Mouse (Mus musculus) liver, embryonic 13.5 days (tissue): ENCODE data around the gene Lnx1. TPM values are rescaled to one million over a fixed set of nuclear protein-coding genes. Genes with fewer than 3 reads are reported as not detected.
A peak's percentile ranks its signal among the peaks of the same experiment; 100 is the strongest.

ENCODE experiments used
- ATAC-seq: fragments of 200-750 bp; cut with Nextera tagmentation; 2 replicates; pipeline ENCODE4 v1.8.0; 2017; ENCODE audit warnings: low read depth, mild to moderate bottlenecking, moderate number of reproducible peaks, moderate library complexity
- DNase-seq: peaks from one replicate; pipeline ENCODE4 v3.0.0; 2022
- H3K27ac ChIP-seq: fragments of 300-500 bp; sonication (generic); 2 replicates; pipeline ENCODE4 v1.5.1; 2015; ENCODE audit warnings: moderate library complexity, mild to moderate bottlenecking, inconsistent platforms
- H3K27me3 ChIP-seq: fragments of 300-500 bp; sonication (generic); 2 replicates; pipeline ENCODE4 v1.6.1; 2015; ENCODE audit warnings: mild to moderate bottlenecking, inconsistent platforms
- H3K36me3 ChIP-seq: fragments of 300-500 bp; sonication (generic); 2 replicates; pipeline ENCODE4 v1.6.1; 2015; ENCODE audit warnings: mild to moderate bottlenecking, inconsistent platforms
- H3K4me1 ChIP-seq: fragments of 300-500 bp; sonication (generic); replicated peaks from 2 replicates; pipeline ENCODE4 v1.6.1; 2015; ENCODE audit warnings: inconsistent platforms
- H3K4me2 ChIP-seq: fragments of 300-500 bp; sonication (generic); 2 replicates; pipeline ENCODE4 v1.6.1; 2015; ENCODE audit warnings: inconsistent platforms, mild to moderate bottlenecking, moderate library complexity
- H3K4me3 ChIP-seq: fragments of 300-500 bp; sonication (generic); replicated peaks from 2 replicates; pipeline ENCODE4 v1.5.1; 2015; ENCODE audit warnings: mild to moderate bottlenecking, inconsistent platforms
- H3K9ac ChIP-seq: fragments of 300-500 bp; sonication (generic); 2 replicates; pipeline ENCODE4 v1.6.1; 2015; ENCODE audit warnings: mild to moderate bottlenecking, inconsistent platforms
- H3K9me3 ChIP-seq: fragments of 300-500 bp; sonication (generic); replicated peaks from 2 replicates; pipeline ENCODE4 v1.6.1; 2016; ENCODE audit warnings: inconsistent platforms
- WGBS: fragments of 180-500 bp; shearing (Covaris S2); methylation state at CpG from one replicate; pipeline ENCODE4 v1.1.7; 2015; ENCODE audit not compliant: insufficient replicate concordance; 5-methylcytosine and 5-hydroxymethylcytosine counted together
- polyA plus RNA-seq: library from polyadenylated mRNA; unstranded; fragments of >200 nt; fragmentation: Nextera tagmentation; extraction: Ambion mirVana; gene quantifications from 2 replicates; pipeline ENCODE4 v1.2.1, GENCODE M21; 2015

Lnx1 gene
- 0.03 and 0.19 TPM in 2 replicates for polyA plus RNA-seq

DNA sequence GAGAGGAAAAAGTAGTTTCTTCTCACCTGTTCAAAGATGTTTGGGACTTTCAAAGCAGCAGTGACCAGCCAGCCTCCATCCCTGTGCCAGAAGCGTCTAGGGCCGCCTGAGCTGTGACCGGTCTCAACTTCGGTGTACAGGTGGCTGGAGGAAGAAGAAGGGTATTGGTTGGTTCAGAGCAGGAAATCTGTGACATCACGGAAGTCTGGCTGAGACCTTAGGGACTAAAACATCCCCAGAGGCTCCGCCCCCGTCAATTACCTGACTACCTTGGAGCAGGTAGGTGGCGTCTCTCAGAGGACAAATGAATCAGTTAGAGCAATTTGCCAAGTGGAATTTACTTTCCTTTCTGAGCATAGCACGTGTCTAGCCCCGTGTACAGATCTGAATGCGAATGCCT lies at the start of gene Lnx1:
Lnx1 (minus strand) TSS at position 147 of the 400 bp plus-strand sequence.
- H3K9ac ChIP-seq = no peak within 1 kb of the TSS
- H3K9me3 ChIP-seq = no peaks in the 10 kb centered on the region
- ATAC-seq (no peak), DNase-seq (no peak)
- no peak within 1 kb of the TSS for H3K27ac ChIP-seq
- no peak within 1 kb of the TSS for H3K4me3 ChIP-seq
- H3K4me2 ChIP-seq = peak within 1 kb of the TSS; percentile 60
- WGBS = 59% methylated on average over 11 of the region's 11 CpGs
- H3K27me3 ChIP-seq = no peaks in the 10 kb centered on the region
- H3K4me1 ChIP-seq = peaks cover 10% of the 10 kb centered on the region
- no peaks in the 10 kb centered on the region for H3K36me3 ChIP-seq

DNA sequence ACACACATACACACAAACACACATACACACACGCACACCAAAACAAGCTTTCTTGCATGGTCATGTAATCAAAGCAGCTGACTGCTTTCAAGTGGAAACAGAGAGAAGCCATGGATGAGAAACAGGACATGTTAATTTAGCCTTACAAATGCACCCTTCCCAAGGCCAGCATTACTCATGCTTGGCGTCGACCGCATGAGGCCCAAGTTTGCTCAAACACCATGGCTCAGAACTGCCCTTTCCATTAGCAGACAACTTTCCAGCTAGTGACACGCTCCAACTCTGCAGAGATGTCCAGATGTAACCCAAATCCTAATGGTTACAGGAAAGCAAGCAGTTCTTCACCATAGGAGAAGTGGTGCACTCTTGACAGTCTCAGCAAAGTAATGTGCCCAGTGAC lies 47.8 kb upstream of the Lnx1 start:
- no peak for ATAC-seq
- Histone ChIP-seq H3K36me3 (no peaks in the 10 kb centered on the region), H3K4me2 (no peak overlapping the region), H3K4me3 (no peak overlapping the region), H3K4me1 (no peaks in the 10 kb centered on the region), H3K9ac (no peak overlapping the region), H3K27me3 (no peaks in the 10 kb centered on the region), H3K9me3 (no peaks in the 10 kb centered on the region), H3K27ac (no peak overlapping the region)
- WGBS = 65% methylated on average over 5 of the region's 5 CpGs
- DNase-seq = no peak

DNA sequence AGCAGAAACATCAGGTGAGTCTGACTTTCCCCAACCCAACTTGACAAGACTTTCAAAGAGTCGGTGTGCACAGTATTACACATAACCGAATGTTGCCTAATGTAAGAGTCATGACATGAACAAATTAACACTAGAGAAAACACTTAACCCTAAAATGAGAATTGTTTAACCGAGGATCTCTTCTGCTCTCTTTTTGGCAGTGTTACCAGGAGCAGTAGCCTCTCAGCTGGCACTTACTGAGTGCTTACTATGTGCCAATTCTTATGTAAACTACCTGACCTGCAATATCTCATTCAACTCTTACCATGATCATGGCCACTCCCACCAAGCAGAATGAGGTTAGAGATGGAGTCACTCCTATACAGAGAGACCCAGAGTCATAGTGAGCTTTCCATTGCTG lies 44.8 kb upstream of the Lnx1 start:
- ATAC-seq (no peak), DNase-seq (no peak)
- Histone ChIP-seq H3K27me3 (no peaks in the 10 kb centered on the region), H3K9ac (no peak overlapping the region), H3K4me3 (no peak overlapping the region), H3K9me3 (no peaks in the 10 kb centered on the region), H3K36me3 (no peaks in the 10 kb centered on the region), H3K27ac (no peak overlapping the region), H3K4me2 (no peak overlapping the region), H3K4me1 (no peaks in the 10 kb centered on the region)
- WGBS = 75% methylated on average over 3 of the region's 3 CpGs

DNA sequence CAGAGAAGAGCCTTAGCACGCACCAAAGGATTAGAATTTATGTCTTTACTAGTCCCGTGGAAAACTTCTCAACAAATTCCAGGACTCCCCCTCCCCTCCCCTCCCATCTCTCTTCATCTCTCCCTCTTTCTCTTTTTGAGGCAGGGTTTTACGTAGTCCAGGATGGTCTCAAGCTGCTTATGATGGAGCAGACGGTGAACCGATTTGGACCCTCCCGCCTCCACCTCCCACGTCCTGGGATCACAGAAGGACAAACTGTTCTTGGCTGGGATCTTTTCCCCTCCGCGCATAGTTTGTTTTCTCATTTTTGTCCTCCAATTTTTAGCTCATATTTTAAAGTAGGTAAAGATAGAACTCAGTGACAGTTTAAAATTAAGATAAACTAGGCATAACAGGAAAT lies 38.2 kb upstream of the Lnx1 start:
- Histone ChIP-seq H3K9ac (no peak overlapping the region), H3K4me3 (no peak overlapping the region), H3K4me2 (no peak overlapping the region), H3K4me1 (no peaks in the 10 kb centered on the region), H3K27me3 (no peaks in the 10 kb centered on the region), H3K27ac (no peak overlapping the region), H3K36me3 (no peaks in the 10 kb centered on the region), H3K9me3 (no peaks in the 10 kb centered on the region)
- ATAC-seq = no peak
- no peak for DNase-seq
- WGBS = 77% methylated on average over 9 of the region's 9 CpGs

DNA sequence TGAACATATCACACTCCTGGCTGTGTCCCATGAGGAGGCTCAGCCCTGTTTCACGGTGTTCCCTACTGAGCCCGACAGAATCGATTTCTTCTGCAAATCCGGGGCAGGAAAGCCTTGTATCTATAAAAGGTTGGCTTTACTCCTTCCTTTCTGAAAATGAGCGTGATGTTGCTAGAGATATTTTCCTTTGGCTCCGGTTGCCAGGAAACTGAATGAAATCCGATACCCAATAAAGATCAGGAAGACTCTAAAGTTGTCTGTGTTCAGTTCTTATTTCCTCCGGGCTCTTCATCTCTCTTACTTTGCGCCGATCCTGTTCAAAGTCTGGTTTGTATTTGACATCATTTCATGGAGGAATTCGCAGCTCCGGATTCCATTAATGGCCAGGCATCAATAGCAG lies 36.7 kb upstream of the Lnx1 start:
- Histone ChIP-seq H3K27ac (no peak overlapping the region), H3K4me1 (no peaks in the 10 kb centered on the region), H3K9me3 (no peaks in the 10 kb centered on the region), H3K4me2 (no peak overlapping the region), H3K9ac (no peak overlapping the region), H3K36me3 (no peaks in the 10 kb centered on the region), H3K4me3 (no peak overlapping the region), H3K27me3 (no peaks in the 10 kb centered on the region)
- WGBS = 60% methylated on average over 12 of the region's 12 CpGs
- no peak for DNase-seq
- ATAC-seq = no peak

DNA sequence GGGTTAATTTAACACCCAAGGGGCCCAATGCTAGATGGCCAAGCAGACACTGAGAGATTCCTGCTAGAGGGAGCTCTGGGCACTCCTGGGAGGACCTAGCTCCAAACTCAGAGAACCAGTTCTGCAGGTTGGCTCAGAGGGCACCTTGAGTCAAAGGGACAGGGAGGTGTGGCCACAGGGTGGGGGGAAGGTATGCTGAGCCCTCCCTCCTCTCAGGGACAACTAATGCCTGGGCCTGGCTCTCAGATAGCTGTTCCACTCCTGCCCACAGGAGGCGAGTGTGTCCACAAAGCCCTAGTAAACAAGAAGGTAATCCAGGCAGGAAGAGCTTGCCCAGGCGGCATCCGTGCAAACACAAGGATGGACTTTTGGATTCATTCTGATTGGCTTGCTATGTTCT lies 35.6 kb upstream of the Lnx1 start:
- Histone ChIP-seq H3K4me1 (no peaks in the 10 kb centered on the region), H3K27me3 (no peaks in the 10 kb centered on the region), H3K4me3 (no peak overlapping the region), H3K9me3 (no peaks in the 10 kb centered on the region), H3K9ac (no peak overlapping the region), H3K36me3 (no peaks in the 10 kb centered on the region), H3K4me2 (no peak overlapping the region), H3K27ac (no peak overlapping the region)
- DNase-seq (no peak), ATAC-seq (no peak)
- WGBS = 40% methylated on average over 3 of the region's 3 CpGs

DNA sequence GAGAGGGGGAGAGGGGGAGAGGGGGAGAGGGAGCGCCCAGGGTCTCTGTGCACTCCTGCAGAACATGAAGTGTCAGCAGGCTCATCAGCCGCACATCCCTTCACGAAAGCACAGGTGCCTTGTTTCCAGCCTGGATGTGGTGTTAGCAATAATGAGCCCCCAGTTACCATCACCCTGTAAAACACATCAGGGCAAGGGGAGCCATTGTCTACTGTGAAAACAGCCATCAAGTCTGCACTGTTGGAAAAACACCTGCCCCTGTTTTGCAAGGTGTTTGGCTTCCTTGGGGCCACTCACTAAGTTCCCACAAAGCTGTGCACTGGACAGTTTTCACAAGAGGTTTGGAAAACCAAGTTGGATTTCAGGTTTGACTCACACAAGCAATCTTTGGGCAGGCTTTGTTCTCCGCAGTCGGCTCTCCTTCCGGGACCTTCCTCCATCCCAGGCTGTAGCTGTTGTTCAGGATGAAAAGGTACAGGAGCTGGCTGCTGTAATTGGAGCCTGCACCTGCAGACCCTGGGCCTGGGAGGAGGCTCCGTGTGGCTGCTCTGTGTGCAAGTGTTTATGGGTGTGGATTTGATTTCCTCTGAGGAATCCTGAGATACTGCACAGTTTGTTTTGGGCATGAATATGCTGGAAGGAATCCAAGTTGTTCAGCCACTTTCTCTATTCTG lies 31.3 kb upstream of the Lnx1 start:
- Histone ChIP-seq H3K4me2 (no peak overlapping the region), H3K27ac (no peak overlapping the region), H3K4me1 (no peaks in the 10 kb centered on the region), H3K36me3 (no peaks in the 10 kb centered on the region), H3K4me3 (no peak overlapping the region), H3K9ac (no peak overlapping the region), H3K27me3 (no peaks in the 10 kb centered on the region), H3K9me3 (no peaks in the 10 kb centered on the region)
- 54% methylated on average over 7 of the region's 7 CpGs for WGBS
- DNase-seq (no peak), ATAC-seq (no peak)

DNA sequence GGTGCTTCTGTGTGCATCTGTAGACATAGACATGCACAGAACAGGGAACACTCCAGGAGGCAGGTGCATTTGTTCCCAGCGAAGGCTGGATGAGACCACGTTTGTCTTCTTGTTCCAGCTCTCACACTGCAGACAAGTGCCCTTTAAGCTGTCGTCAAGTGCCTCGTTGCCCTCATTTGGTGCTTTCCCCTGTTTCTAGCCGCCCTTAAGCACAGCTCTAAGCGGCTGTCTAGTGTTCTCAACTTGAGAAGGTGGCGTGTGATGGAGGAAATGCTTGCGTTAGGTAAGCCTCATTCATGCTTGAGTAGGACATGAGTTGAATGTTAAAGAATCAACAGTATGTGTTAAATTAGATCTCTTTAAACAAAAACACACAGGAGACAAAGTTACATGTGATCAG lies 29.9 kb upstream of the Lnx1 start:
- Histone ChIP-seq H3K9ac (no peak overlapping the region), H3K27me3 (no peaks in the 10 kb centered on the region), H3K9me3 (no peaks in the 10 kb centered on the region), H3K36me3 (no peaks in the 10 kb centered on the region), H3K4me1 (no peaks in the 10 kb centered on the region), H3K27ac (no peak overlapping the region), H3K4me2 (no peak overlapping the region), H3K4me3 (no peak overlapping the region)
- 62% methylated on average over 8 of the region's 8 CpGs for WGBS
- no peak for DNase-seq
- no peak for ATAC-seq

DNA sequence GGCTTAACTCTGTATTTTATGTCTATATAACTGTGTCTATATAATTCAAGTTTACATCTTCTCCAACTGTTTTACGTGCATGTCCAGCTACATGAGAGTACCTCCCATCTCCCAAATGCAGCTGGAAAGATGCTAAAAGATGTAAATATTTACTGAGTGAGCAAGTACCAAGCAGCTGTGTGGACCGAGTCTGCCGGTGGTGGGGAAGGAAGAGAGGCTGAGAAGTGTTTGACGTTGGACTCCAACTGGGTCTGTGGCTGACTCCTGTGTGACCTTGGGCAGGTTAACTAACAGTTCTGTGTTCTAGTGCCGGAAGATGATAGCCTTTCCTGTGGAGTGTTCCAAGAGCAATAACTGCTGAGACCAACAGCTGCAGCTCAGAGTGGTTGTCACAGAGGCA lies 27.9 kb upstream of the Lnx1 start:
- no peak for ATAC-seq
- Histone ChIP-seq H3K27me3 (no peaks in the 10 kb centered on the region), H3K4me3 (no peak overlapping the region), H3K27ac (no peak overlapping the region), H3K9ac (no peak overlapping the region), H3K4me1 (no peaks in the 10 kb centered on the region), H3K9me3 (no peaks in the 10 kb centered on the region), H3K4me2 (no peak overlapping the region), H3K36me3 (no peaks in the 10 kb centered on the region)
- 66% methylated on average over 5 of the region's 5 CpGs for WGBS
- DNase-seq = no peak

DNA sequence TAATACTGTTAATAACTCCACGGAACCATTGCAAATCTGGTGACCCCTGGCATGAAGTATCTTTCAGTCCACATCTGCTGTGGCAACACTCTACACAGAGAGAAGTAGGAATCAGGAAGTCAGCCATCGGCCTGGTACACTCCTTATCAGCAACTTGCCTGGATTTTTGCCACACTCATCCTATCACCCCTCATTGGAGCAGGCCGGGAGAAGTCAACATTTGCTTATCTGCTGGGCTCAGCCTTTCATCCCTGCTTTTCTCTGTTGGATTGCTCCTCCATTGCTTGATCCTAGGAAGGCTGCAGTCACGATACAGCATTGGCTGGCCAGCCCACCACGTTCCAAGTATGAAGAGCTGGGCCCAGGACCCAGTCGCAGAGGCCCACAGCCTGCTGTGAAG lies 26.9 kb upstream of the Lnx1 start:
- WGBS = 30% methylated on average over 6 of the region's 6 CpGs
- Histone ChIP-seq H3K4me1 (no peaks in the 10 kb centered on the region), H3K27ac (no peak overlapping the region), H3K27me3 (no peaks in the 10 kb centered on the region), H3K4me3 (no peak overlapping the region), H3K9ac (no peak overlapping the region), H3K4me2 (no peak overlapping the region), H3K9me3 (no peaks in the 10 kb centered on the region), H3K36me3 (no peaks in the 10 kb centered on the region)
- DNase-seq (no peak), ATAC-seq (no peak)

DNA sequence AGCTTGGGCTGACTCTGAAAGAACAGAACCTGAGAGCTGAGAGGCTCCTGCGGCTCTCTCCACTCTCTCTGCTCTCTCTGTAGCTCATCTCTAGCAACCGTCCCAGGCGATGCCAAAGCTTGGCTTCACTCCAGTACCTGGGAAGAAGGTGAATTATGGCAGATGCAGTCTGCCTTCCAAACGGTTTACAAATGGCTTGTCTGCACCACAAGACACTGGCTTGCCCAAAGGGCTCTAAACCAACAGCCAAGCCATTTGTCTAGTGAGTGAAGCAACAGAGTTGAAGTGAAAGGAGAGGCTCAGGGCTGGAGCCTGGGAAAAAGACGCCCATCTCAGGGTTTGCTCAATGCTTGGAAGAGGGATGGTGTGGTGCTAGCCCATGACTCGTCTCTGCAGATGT lies 25.5 kb upstream of the Lnx1 start:
- H3K9me3 ChIP-seq = no peaks in the 10 kb centered on the region
- no peak for ATAC-seq
- H3K36me3 ChIP-seq = no peaks in the 10 kb centered on the region
- no peak overlapping the region for H3K9ac ChIP-seq
- no peak overlapping the region for H3K27ac ChIP-seq
- no peak overlapping the region for H3K4me3 ChIP-seq
- H3K4me2 ChIP-seq = no peak overlapping the region
- WGBS = 56% methylated on average over 6 of the region's 6 CpGs
- no peak for DNase-seq
- H3K4me1 ChIP-seq = no peaks in the 10 kb centered on the region
- H3K27me3 ChIP-seq = no peaks in the 10 kb centered on the region

DNA sequence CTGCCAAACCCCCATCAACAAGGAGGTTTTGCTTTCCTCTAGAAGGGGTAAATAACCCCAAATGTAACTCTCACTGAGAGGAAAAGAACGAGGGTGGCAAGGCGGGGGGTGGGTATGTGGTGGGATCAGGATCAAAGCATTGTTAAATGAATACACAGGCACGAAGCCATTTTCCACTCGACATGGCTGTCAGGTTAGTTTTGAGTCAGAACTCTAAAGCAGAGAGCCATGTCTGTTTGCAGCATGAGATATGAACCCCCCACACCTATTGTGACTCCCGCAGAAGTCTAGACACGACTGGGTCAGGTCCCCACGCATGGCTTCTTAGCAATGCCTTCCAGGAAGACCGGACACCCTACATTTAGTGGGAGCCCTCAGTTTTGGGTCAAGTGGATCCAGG lies 24.6 kb upstream of the Lnx1 start:
- H3K36me3 ChIP-seq = no peaks in the 10 kb centered on the region
- no peak for DNase-seq
- H3K27me3 ChIP-seq = no peaks in the 10 kb centered on the region
- no peaks in the 10 kb centered on the region for H3K9me3 ChIP-seq
- H3K4me2 ChIP-seq = no peak overlapping the region
- ATAC-seq = no peak
- 75% methylated on average over 8 of the region's 8 CpGs for WGBS
- H3K27ac ChIP-seq = no peak overlapping the region
- H3K4me3 ChIP-seq = no peak overlapping the region
- H3K4me1 ChIP-seq = no peaks in the 10 kb centered on the region
- no peak overlapping the region for H3K9ac ChIP-seq
